Mouse (Mus musculus) heart, postnatal 0 days (tissue): ENCODE data around the gene Foxl1. TPM values are rescaled to one million over a fixed set of nuclear protein-coding genes. Genes with fewer than 3 reads are reported as not detected.

Experiments used
- ATAC-seq: fragments of 200-750 bp; cut with Nextera tagmentation; 2 replicates; pipeline ENCODE4 v1.8.0; 2017; ENCODE audit warnings: low read depth, moderate number of reproducible peaks, moderate library complexity; ENCODE audit not compliant: insufficient read depth
- DNase-seq: peaks from one replicate; pipeline ENCODE4 v3.0.0-alpha.2; 2016; ENCODE audit warnings: low spot score
- H3K27ac ChIP-seq: fragments of 300-500 bp; sonication (generic); 2 replicates; pipeline ENCODE4 v1.5.1; 2014; ENCODE audit warnings: low read depth, mild to moderate bottlenecking
- H3K27me3 ChIP-seq: fragments of 300-500 bp; sonication (generic); 2 replicates; pipeline ENCODE4 v1.6.1; 2014; ENCODE audit warnings: low read length, mixed read lengths; ENCODE audit not compliant: control insufficient read depth, insufficient read depth
- H3K36me3 ChIP-seq: fragments of 300-500 bp; sonication (generic); replicated peaks from 2 replicates; pipeline ENCODE4 v1.6.1; 2014; ENCODE audit warnings: low read length, mixed read lengths; ENCODE audit not compliant: control insufficient read depth, insufficient read depth
- H3K4me1 ChIP-seq: fragments of 300-500 bp; sonication (generic); 2 replicates; pipeline ENCODE4 v1.6.1; 2014; ENCODE audit warnings: antibody characterized with exemption; ENCODE audit not compliant: control insufficient read depth, insufficient read depth
- H3K4me2 ChIP-seq: fragments of 300-500 bp; sonication (generic); 2 replicates; pipeline ENCODE4 v1.6.1; 2014; ENCODE audit warnings: low read depth, mild to moderate bottlenecking, low read length, moderate library complexity
- H3K4me3 ChIP-seq: fragments of 300-500 bp; sonication (generic); 2 replicates; pipeline ENCODE4 v1.5.1; 2014; ENCODE audit warnings: low read depth, low read length
- H3K9ac ChIP-seq: fragments of 300-500 bp; sonication (generic); replicated peaks from 2 replicates; pipeline ENCODE4 v1.6.1; 2014; ENCODE audit warnings: low read depth, low read length, mixed read lengths
- H3K9me3 ChIP-seq: fragments of 300-500 bp; sonication (generic); replicated peaks from 2 replicates; pipeline ENCODE4 v1.6.1; 2016; ENCODE audit warnings: low read length; ENCODE audit not compliant: control insufficient read depth
- CTCF ChIP-seq: IDR thresholded peaks from 2 replicates; pipeline ENCODE4 v1.5.1; 2016; ENCODE audit warnings: antibody characterized with exemption, control low read depth, low read depth
- EP300 ChIP-seq: IDR thresholded peaks from 2 replicates; pipeline ENCODE4 v1.6.1; 2016; ENCODE audit warnings: antibody characterized with exemption, low read depth
- WGBS: fragments of 180-500 bp; shearing (Covaris S2); extraction: QIAGEN DNeasy Blood & Tissue Kit; methylation state at CpG from one replicate; pipeline ENCODE4 v1.1.7; 2014; 5-methylcytosine and 5-hydroxymethylcytosine counted together
- microRNA-seq: library from miRNA; unstranded; fragments of <30 nt; microRNA quantifications from one replicate; pipeline ENCODE4, GENCODE M21; 2016
- polyA plus RNA-seq: library from polyadenylated mRNA; unstranded; fragments of >200 nt; fragmentation: Nextera tagmentation; extraction: Ambion mirVana; gene quantifications from 2 replicates; pipeline ENCODE4 v1.2.1, GENCODE M21; 2015
- total RNA-seq: library from RNA; depleted of rRNA; stranded (reverse); fragments of >200 nt; gene quantifications from 2 replicates; pipeline ENCODE4 v1.2.3, GENCODE M21; 2014; ENCODE audit warnings: low replicate concordance; rRNA removed

Foxl1 gene
- total and polyA plus RNA-seq, 2 experiments from 2014 or later = 0.16 to 1.9 TPM

GRCm38 (mm10) chr8:121172567-121172966, 44.8 kb downstream of the Foxl1 start:
- ATAC-seq = no peak
- DNase-seq = no peak
- Histone ChIP-seq H3K4me1 (peaks cover 13% of the 10 kb centered on the region), H3K4me2 (no peak overlapping the region), H3K27ac (no peak overlapping the region), H3K9ac (no peak overlapping the region), H3K27me3 (no peaks in the 10 kb centered on the region), H3K4me3 (no peak overlapping the region), H3K9me3 (no peaks in the 10 kb centered on the region), H3K36me3 (no peaks in the 10 kb centered on the region)
- TF ChIP-seq EP300 (no peak), CTCF (no peak)
- 64% methylated on average over 8 of the region's 8 CpGs for WGBS

- H3K9ac ChIP-seq = no peak overlapping the region
- H3K4me2 ChIP-seq = no peak overlapping the region
- TF ChIP-seq CTCF (no peak), EP300 (no peak)
- 72% methylated on average over 10 of the region's 10 CpGs for WGBS
- no peak overlapping the region for H3K4me3 ChIP-seq
- no peak overlapping the region for H3K27ac ChIP-seq
- no peaks in the 10 kb centered on the region for H3K27me3 ChIP-seq
- no peak for ATAC-seq
- no peaks in the 10 kb centered on the region for H3K9me3 ChIP-seq
- peaks cover 13% of the 10 kb centered on the region for H3K4me1 ChIP-seq
- no peak for DNase-seq
- H3K36me3 ChIP-seq = no peaks in the 10 kb centered on the region
These were observed 46.4 kb downstream of the Foxl1 start for GRCm38 (mm10) chr8:121174178-121174577.

DNA sequence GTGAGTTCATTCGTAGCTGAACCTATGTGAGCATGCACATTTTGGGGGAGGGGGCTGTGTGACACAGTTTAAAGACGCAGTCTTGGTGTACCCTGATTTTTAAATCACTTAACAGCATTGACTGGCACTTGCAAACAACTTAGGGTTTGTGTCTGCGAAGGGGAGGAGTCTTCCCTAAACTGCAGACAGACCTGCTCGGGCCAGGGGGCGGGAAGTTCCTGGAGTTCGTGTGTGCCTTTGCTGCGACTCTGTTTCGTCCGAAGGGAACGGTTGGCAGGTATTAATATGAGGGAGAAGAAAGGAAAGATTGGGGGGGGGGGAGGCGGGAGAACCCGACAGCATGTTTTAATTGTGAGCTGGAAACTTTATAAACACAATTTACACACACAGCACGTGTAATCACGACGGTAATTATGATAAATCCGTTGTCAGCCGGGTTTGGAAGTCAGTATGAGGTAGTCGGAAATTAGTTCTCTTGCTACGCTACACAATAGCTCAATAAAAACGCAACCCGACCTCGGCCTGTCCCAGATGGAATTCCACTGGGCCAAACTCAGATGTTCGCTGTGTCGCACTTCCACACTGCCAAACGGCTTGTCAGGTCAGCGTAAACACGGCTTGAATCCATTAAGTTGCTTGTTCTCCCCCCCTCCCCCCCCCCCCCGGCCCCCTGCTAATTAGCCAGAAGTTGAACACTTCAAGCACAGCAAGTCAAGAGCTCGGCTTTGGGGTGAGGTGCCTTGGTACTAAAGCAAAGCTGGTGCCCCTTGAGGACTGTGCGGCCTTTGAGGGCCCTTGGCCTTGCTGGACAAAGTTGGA, 47.2 kb downstream of the Foxl1 start:
- Histone ChIP-seq H3K36me3 (no peaks in the 10 kb centered on the region), H3K27me3 (no peaks in the 10 kb centered on the region), H3K4me2 (no peak overlapping the region), H3K4me3 (no peak overlapping the region), H3K9me3 (no peaks in the 10 kb centered on the region), H3K9ac (no peak overlapping the region), H3K27ac (no peak overlapping the region), H3K4me1 (peaks cover 13% of the 10 kb centered on the region)
- DNase-seq = no peak
- 63% methylated on average over 30 of the region's 30 CpGs for WGBS
- TF ChIP-seq EP300 = no peak
- no peak for TF ChIP-seq CTCF
- ATAC-seq = no peak

DNA sequence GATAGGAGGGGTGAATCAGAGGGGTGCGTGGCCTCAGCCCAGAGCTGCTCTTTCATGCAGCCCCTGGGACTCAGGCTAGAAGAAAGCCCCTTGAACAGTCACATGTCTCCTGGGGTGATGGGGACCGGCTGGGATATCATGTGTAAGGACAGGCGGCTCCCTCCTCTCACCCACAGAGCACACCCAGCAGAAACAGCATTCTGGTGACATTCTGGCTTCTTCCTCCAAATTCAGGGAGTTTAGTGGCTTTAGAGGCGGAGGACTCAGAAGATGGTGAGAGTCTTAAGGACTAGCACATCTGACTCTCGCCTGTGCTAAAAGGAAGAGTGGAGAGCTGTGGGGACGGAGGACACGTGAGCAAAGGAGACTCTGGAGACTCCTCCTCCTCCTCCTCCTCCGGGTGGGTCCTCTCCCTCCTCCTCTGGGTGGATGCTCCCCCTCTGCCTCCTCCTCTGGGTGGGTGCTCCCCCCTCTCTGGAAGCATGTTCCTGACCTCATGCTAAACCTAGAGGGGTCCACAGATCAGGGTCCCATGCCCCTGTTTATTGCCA, 47.9 kb downstream of the Foxl1 start:
- H3K27ac ChIP-seq = no peak overlapping the region
- 73% methylated on average over 8 of the region's 8 CpGs for WGBS
- peaks cover 6% of the 10 kb centered on the region for H3K4me1 ChIP-seq
- H3K27me3 ChIP-seq = no peaks in the 10 kb centered on the region
- H3K4me2 ChIP-seq = no peak overlapping the region
- no peak overlapping the region for H3K4me3 ChIP-seq
- ATAC-seq (no peak), DNase-seq (no peak)
- no peak for TF ChIP-seq CTCF
- TF ChIP-seq EP300 = no peak
- H3K9me3 ChIP-seq = no peaks in the 10 kb centered on the region
- H3K9ac ChIP-seq = no peak overlapping the region
- no peaks in the 10 kb centered on the region for H3K36me3 ChIP-seq

DNA sequence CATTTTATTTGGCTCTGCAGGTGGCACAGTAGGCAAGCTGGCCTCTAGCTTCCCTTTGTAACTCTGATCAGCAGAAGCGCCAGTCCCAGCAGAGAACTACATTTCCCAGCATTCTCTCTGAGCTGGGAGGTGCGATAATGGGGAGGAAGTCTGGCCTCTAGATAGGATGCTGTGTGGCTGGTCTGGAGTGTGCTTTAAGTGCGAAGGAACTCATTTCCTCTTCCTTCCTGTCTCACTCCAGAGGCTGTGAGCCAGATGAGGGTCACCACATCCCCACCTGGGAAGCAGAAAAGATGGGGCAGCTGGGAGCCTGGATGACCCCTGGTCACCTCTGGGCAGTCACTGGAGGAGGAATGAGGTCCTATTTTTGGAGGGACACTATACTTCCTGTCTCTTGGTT, 48.6 kb downstream of the Foxl1 start:
- Histone ChIP-seq H3K4me2 (no peak overlapping the region), H3K9me3 (no peaks in the 10 kb centered on the region), H3K9ac (no peak overlapping the region), H3K36me3 (no peaks in the 10 kb centered on the region), H3K27ac (no peak overlapping the region), H3K4me1 (peaks cover 5% of the 10 kb centered on the region), H3K4me3 (no peak overlapping the region), H3K27me3 (no peaks in the 10 kb centered on the region)
- 24% methylated on average over 3 of the region's 3 CpGs for WGBS
- TF ChIP-seq EP300 = no peak
- TF ChIP-seq CTCF = no peak
- ATAC-seq (peak; percentile 39), DNase-seq (peak; percentile 67)

Small RNA genes within 50 kb of the gene (microRNA-seq; reads per million reads assigned to microRNA genes)
- not detected for gene Gm27530

Other genes with a start within 250 kb of the Foxl1 start
- gene Foxf1, start 43.6 kb upstream of the Foxl1 start, total RNA-seq = 1.3 and 3.1 TPM in 2 replicates
- gene Foxf1, start 43.6 kb upstream of the Foxl1 start, polyA plus RNA-seq = 0.23 and 0.32 TPM in 2 replicates
- 26.5 and 26.8 TPM in 2 replicates for gene Mthfsd, start 19.5 kb upstream of the Foxl1 start, total RNA-seq
- 22.7 and 24.3 TPM in 2 replicates for gene Mthfsd, start 19.5 kb upstream of the Foxl1 start, polyA plus RNA-seq
- 6.6 and 16.4 TPM in 2 replicates for gene Foxc2, start 11.8 kb upstream of the Foxl1 start, total RNA-seq
- gene Foxc2, start 11.8 kb upstream of the Foxl1 start, polyA plus RNA-seq = 2.5 and 3.3 TPM in 2 replicates